Mouse (Mus musculus) cerebellum, postnatal 36 days (tissue): ENCODE results near the gene Mul1.

ENCODE experiments used
- DNase-seq, 2 experiments: peaks; one replicate each; pipeline ENCODE4 v3.0.0; 2021 to 2022; ENCODE audit warnings: mixed read lengths in 2 of 2

Mul1 gene

GRCm38 (mm10) chr4:138462971-138463831 is 28.7 kb downstream of the Mul1 start:
- peak in 1 of 2 experiments; percentile 25 for DNase-seq

GRCm38 (mm10) chr4:138463832-138464487 is 29.5 kb downstream of the Mul1 start:
- DNase-seq: peak; percentile 56 to 63

DNA sequence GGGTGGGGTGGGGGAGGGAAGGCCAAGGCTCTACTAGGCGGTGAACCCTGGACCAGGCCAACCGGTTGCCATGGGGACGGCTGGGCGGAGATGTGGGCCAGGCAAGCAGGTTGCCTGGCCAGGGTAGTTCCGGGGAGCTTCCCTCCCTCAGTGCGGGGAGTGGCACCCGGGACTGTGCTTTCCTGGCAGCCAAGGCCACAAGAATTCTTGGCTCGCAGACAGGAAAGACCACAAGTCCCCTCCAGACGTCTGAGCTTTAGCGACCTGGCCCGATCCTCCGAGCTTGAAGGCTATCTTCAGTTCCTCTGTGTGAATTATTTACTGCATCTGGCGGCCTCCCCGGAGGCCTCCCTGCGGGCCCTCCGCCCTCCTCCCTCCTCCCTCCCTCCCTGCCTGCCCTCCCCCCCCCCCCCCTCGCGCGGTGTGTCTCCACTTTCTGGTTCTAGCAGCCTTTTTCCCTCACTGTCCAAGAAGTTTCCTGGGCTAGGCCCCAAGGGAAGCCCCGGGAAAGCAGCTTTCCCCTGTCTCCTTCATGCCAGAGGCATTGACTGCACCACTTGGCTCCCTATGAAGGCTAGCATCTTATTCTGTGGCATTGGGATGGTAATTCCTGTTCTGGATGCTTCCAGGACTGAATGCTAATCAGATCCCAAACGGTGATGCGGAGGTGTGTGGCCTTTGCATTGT is 30.3 kb downstream of the Mul1 start:
- DNase-seq: peak in 1 of 2 experiments; percentile 51

GRCm38 (mm10) chr4:138465446-138465845 is 31.0 kb downstream of the Mul1 start:
- no peak for DNase-seq

DNA sequence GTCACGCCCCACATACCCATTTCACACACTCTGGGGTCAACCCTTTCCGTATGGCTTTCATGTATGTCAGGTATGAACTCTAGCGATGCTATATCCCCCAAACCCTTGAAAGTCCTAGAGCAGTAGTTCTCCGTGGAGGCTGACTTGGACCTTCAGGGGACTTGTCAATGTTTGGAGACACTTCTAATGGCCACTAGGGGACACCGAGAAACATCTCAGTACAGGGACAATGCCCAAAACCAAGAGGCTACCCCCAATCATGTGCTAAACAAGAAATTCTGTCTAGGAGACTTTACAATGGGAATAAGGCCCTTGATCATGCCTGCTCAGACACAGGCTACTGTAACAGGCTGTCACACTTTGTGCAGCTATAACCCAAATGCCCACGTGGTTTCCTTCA is 32.2 kb downstream of the Mul1 start:
- no peak for DNase-seq

DNA sequence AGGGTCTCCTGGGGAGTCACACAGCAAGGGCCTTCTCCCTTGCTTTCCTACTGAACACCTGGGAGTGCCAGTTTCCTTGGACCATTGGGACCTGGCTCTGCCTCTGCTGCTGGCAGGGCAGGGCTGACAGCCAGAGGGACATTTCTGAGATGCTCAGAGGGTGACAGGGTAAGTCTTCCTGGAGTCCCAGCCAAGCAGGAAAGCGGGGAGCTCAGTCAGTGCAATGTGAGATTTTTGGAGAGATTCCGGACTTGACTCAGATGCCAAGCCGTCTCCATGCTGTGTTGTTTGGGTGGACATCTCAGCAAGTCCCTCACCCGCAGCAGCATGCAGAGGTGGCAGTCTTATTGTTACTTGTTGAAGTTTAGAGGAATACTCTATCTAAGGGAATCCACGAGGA is 33.0 kb downstream of the Mul1 start:
- no peak for DNase-seq

GRCm38 (mm10) chr4:138469080-138469479 is 34.6 kb downstream of the Mul1 start:
- no peak for DNase-seq

GRCm38 (mm10) chr4:138471241-138471640 is 36.8 kb downstream of the Mul1 start:
- DNase-seq: peak; percentile 27 to 39

- DNase-seq: no peak
These were observed 45.1 kb downstream of the Mul1 start for GRCm38 (mm10) chr4:138479595-138479994.

DNA sequence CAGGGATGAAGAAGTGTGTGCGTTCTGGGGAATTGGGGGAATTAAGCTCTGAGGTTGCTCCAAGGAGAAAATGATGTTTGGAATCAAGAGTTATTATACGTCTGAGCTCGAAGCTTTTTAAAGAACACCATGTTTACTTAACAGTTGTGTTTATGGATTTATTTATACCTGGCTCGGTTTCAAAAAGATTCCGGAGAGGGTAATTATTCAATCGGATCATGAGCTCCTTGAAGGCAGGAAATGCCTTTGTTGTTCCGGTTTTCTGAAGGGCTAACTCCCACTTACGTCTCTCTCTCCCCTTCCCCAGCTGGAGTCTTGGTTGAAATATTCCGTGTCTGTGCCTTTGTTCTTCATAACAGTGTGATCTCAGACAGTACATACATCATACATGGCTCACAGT is 46.5 kb downstream of the Mul1 start:
- DNase-seq: no peak

GRCm38 (mm10) chr4:138482721-138483120 is 48.2 kb downstream of the Mul1 start:
- no peak for DNase-seq

DNA sequence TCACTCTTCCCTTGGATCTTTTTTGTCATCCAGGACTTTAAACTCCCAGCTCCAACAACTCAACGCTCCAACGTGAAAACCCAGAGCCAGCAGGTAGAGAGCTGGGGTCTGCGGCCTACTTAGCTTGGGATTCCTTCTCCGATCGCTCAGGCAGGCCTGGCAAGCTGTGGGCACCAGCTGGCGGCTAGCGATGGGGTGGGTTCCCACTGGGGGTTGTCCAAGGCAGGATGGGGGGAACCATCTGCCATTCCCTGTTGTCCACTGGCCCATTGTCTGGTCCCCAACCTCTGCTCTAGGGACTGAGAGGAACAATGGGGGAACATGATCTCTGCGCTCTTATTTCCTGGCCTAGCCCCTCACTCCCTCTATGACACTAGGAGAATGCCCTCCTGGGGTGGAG is 53.8 kb downstream of the Mul1 start:
- peak in 1 of 2 experiments; percentile 46 for DNase-seq

DNA sequence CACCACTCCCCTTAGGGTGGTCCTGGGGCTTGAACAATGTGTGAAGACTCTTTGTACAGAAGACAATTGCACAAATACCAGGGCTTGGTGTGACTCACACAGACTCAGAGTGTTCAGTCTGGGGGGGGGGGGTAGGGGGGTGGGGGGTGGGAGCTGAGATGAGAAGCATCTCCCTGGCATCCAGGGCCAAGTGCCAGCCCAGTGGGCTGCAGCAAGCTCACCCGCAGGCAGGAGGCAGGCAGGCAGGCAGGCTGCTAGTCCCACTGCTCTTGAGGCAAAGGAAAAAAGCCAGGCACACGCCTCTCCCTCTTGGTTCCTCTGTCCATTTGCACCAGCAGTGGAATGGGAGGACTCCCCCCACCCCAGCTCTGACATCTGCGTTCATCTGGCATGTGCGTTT is 56.6 kb downstream of the Mul1 start:
- DNase-seq: no peak
